Mouse (Mus musculus) neutrophil, adult 5-6 weeks (primary cell): ENCODE measurements around the gene Ssbp1. TPM values are rescaled to one million over a fixed set of nuclear protein-coding genes. Genes with fewer than 3 reads are reported as not detected.

Experiments used
- ATAC-seq: fragments of 151-379, 151-347 bp; 2 replicates; pipeline ENCODE4 v1.8.0; 2017; ENCODE audit warnings: mild to moderate bottlenecking, moderate TSS enrichment; ENCODE audit not compliant: insufficient number of reproducible peaks, poor library complexity, low FRiP score, severe bottlenecking; ENCODE audit errors: extremely low read depth
- total RNA-seq: library from RNA; stranded (forward); fragments of 200-1000 nt; gene quantifications from 2 replicates; pipeline ENCODE4 v1.2.3, GENCODE M21; 2017

Gene Ssbp1
- 68.6 and 69.5 TPM in 2 replicates for total RNA-seq

GRCm38 (mm10) chr6:40470916-40471719 is at the start of gene Ssbp1:
Gene Ssbp1, plus strand, starts transcription at chr6:40471352.
- peak; percentile 95 for ATAC-seq

- ATAC-seq: no peak
These were observed 48.1 kb upstream of the Ssbp1 start for GRCm38 (mm10) chr6:40423013-40423412.

GRCm38 (mm10) chr6:40423774-40424173 is 47.4 kb upstream of the Ssbp1 start:
- peak; percentile 86; the same call in 1 of the 2 replicates for ATAC-seq

- ATAC-seq: no peak
These were observed 43.7 kb upstream of the Ssbp1 start for GRCm38 (mm10) chr6:40427441-40427840.

GRCm38 (mm10) chr6:40428696-40429095 is 42.5 kb upstream of the Ssbp1 start:
- no peak for ATAC-seq

GRCm38 (mm10) chr6:40429521-40429931 is 41.6 kb upstream of the Ssbp1 start:
- ATAC-seq: no peak

GRCm38 (mm10) chr6:40430251-40430650 is 40.9 kb upstream of the Ssbp1 start:
- ATAC-seq: peak; percentile 82

- no peak for ATAC-seq
These were observed 40.3 kb upstream of the Ssbp1 start for GRCm38 (mm10) chr6:40430878-40431277.

- ATAC-seq: no peak
These were observed 39.8 kb upstream of the Ssbp1 start for GRCm38 (mm10) chr6:40431356-40431755.

- no peak for ATAC-seq
These were observed 39.3 kb upstream of the Ssbp1 start for GRCm38 (mm10) chr6:40431812-40432211.

GRCm38 (mm10) chr6:40432346-40433275 is 38.5 kb upstream of the Ssbp1 start:
- ATAC-seq: peak; percentile 20; the same call in 1 of the 2 replicates

GRCm38 (mm10) chr6:40434697-40435096 is 36.5 kb upstream of the Ssbp1 start:
- ATAC-seq: no peak

GRCm38 (mm10) chr6:40435151-40436046 is 35.8 kb upstream of the Ssbp1 start:
- ATAC-seq: peak; percentile 14; the same call in 1 of the 2 replicates

- peak; percentile 62 for ATAC-seq
These were observed 35.1 kb upstream of the Ssbp1 start, which contains the start of gene E330009J07Rik for GRCm38 (mm10) chr6:40436047-40436483. Gene E330009J07Rik, minus strand, starts transcription at chr6:40436135.

- no peak for ATAC-seq
These were observed 32.2 kb upstream of the Ssbp1 start, which contains the start of gene Wee2 for GRCm38 (mm10) chr6:40438936-40439335. Gene Wee2, plus strand, starts transcription at chr6:40439088.

- peak; percentile 25; the same call in 1 of the 2 replicates for ATAC-seq
These were observed 31.4 kb upstream of the Ssbp1 start for GRCm38 (mm10) chr6:40439731-40440130.

- no peak for ATAC-seq
These were observed 29.9 kb upstream of the Ssbp1 start for GRCm38 (mm10) chr6:40441276-40441675.

- peak; percentile 31; the same call in 1 of the 2 replicates for ATAC-seq
These were observed 29.4 kb upstream of the Ssbp1 start for GRCm38 (mm10) chr6:40441755-40442154.
